Mouse (Mus musculus): ENCODE data around the gene Snupn. TPM values are rescaled to one million over a fixed set of nuclear protein-coding genes. Genes with fewer than 3 reads are reported as not detected.

The Snupn gene
- polyA plus RNA-seq (2012; rRNA removed) = 4.6 and 5.3 TPM in 2 replicates

DNA sequence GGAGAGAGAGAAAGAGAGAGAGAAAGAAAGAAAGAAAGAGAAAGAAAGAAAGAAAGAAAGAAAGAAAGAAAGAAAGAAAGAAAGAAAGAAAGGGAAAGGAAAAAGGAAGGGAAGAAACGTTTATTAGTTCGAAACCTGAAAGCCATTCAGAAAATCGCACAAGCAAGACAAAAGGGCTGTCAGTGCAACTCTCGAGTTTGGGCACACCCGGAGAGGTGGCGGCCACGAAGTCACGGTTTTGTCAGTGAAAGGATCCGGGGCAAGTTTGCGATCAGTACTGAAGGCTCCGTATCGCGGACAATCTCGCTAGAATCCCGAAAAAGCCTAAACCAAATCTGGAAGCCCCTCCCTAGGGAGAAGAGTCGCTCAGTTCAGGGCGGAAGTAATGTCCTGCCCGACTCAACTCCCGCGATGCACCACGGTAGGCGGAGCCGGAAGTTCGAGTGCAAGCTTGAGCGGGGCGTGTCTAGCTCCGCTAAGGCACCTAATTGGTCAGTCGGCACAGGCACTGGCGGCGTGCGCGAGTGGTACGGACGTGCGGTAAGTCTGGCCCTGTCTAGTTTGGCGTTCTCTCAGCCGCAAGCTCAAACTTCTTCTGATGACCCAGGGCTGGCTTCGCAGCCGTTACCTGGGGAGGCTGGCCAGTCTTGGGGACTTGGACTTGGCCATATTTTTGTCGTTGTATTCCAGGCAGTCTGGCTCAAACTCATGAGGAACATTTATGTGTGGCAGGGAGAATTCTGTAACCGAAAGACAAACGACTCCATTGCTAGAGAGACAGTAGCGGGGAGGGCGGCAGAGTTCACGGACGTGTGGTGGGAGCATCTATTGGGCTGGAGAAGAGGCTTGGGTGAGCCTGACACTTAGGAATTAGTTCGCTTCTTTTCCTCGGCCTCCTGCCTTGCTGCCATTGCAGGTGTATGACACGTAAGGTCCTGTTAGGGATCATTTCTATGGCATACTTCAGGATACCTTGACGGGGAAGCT is at the start of gene Snupn:
Snupn (plus strand) TSS at position 465 of the 987 bp plus-strand sequence.

DNA sequence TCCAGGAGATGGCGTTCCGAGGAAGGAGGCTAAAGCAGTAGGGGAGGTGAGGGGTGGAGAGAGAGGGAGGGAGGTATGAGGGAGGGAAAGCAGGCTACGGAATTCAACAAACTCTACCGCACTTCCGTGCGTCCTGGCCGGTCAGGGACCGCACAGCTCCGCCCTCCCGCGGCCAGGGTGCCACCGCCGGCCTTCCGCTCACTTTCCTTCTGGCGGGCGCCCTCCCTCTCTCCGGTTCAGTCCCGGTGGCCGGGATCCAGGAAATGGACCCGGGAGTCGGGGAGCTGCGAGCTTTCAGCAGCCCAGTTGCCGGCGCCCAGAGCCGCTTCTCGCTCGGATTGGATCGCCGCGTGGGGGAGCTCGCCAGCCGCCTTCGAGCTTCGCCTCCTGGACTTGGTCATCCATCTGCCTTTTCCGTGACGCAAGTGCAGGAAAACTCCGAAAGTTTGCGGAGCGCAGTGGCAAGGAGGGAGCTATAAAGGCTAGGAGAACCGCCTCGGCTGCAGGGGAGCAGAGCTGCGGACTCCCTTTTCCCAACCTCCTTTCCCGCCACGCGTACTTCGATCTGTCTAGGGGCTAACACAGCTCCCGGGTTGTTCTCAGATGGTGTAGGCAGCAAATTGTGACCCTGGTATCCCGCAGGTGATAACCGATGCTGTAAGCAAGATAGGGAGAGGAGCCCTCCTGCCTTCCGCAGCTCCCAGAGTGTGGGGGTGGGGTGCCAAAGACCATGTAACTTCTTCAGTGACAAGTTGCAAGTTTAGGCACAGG is 22.5 kb upstream of the Snupn start, which contains the start of gene Snx33:
Snx33 (minus strand) TSS at position 331 of the 771 bp plus-strand sequence.

DNA sequence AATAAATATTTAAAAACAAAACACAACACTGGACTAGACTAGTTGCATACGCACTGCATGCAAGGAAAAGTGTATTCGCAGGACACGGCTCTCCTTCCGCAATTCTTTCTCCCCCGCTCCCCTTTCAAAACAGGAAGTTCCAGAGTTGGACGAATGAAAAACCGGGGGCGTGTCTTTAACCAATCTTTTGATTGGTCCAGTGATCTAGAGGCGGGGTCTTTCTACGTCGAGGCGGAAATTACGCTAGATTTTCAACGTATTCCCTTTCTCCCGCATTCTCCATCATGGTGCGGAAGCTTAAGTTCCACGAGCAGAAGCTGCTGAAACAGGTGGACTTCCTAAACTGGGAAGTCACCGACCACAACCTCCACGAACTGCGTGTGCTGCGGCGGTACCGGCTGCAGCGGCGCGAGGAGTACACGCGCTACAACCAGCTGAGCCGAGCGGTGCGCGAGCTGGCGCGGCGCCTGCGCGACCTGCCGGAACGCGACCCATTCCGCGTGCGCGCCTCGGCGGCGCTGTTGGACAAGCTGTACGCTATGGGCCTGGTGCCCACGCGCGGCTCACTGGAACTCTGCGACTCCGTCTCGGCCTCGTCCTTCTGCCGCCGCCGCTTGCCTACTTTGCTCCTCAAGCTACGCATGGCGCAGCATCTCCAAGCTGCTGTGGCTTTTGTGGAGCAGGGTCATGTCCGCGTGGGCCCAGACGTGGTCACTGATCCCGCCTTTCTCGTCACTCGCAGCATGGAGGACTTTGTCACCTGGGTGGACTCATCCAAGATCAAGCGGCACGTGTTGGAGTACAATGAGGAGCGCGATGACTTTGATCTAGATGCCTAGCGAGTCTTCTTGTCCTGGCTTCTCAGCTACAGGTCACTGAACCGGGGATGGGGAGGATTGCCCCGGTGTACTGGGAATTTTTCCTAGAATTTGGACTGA is 13.2 kb upstream of the Snupn start, which contains the start of gene Imp3:
Imp3 (plus strand) TSS at position 253 of the 938 bp plus-strand sequence.

DNA sequence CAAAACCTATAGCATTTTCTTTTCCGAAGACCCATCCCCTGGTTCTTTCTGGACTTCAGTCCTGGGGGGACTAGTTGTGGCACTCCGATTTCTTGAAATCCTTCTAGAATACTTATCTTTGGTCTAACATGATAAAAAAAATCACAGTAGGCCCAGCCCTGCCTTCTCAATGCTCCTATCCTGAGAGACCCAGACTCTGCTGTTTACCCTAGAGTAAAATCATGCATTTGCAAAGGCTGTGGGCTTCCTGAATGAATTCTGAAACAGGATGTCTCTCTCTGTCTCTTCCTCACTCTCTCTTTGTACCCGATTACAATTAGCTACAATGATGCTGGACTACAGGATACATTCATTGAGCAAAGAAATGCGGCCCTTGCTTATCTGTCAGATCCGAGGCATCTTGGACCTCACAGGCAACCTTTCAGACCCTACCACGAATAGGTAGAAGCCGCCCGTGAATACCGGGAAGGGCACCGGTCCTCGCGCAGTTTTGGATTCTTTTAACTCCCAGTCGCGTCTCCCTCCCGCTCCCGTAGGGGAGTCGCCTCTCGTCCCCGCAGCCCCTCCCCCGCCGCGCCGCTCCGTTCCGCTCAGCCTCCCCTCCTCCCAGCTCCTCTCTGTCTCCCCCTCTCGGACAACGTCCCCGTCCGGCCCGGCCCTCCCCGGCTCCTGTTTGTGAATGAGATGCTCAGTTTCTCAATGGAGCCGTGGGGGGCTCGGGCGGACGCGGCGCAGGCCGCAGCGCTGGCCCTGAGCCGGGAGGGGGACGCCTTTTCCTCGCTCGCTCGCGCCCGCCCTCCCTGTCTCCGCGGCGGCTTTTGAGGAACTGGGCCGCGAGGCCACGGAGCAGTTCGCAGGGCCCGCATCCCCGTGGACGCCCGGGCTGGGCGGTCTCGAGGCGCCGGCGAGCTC is 43.9 kb downstream of the Snupn start, which contains the start of gene Ptpn9:
Ptpn9 (plus strand) TSS at position 638 of the 912 bp plus-strand sequence.

Other genes with a start within 250 kb of the Snupn start
- 0.51 and 0.61 TPM in 2 replicates for gene Lingo1, start 154.4 kb upstream of the Snupn start, polyA plus RNA-seq (2012; rRNA removed)
- gene Odf3l1, start 86.2 kb upstream of the Snupn start, polyA plus RNA-seq (2012; rRNA removed) = 0.05 TPM in 1 of 2 replicates, not detected in the other
- 0.10 and 0.32 TPM in 2 replicates for gene Cspg4, start 85.8 kb upstream of the Snupn start, polyA plus RNA-seq (2012; rRNA removed)
- gene Snx33, start 22.5 kb upstream of the Snupn start, polyA plus RNA-seq (2012; rRNA removed) = 0.77 and 0.78 TPM in 2 replicates
- gene Imp3, start 13.4 kb upstream of the Snupn start, polyA plus RNA-seq (2012; rRNA removed) = 67.7 and 73.2 TPM in 2 replicates
- gene Ptpn9, start 44.0 kb downstream of the Snupn start, polyA plus RNA-seq (2012; rRNA removed) = 3.1 and 3.3 TPM in 2 replicates
- gene Sin3a, start 121.2 kb downstream of the Snupn start, polyA plus RNA-seq (2012; rRNA removed) = 16.8 and 19.1 TPM in 2 replicates
- 24.4 and 28.2 TPM in 2 replicates for gene Man2c1, start 179.8 kb downstream of the Snupn start, polyA plus RNA-seq (2012; rRNA removed)
- gene Neil1, start 197.4 kb downstream of the Snupn start, polyA plus RNA-seq (2012; rRNA removed) = 1.3 and 1.4 TPM in 2 replicates
- gene Commd4, start 207.5 kb downstream of the Snupn start, polyA plus RNA-seq (2012; rRNA removed) = 43.9 and 48.9 TPM in 2 replicates

Measured in liver, embryonic 14 days (tissue).